Mouse (Mus musculus): ENCODE measurements around the gene Mvd.

The Mvd gene

DNA sequence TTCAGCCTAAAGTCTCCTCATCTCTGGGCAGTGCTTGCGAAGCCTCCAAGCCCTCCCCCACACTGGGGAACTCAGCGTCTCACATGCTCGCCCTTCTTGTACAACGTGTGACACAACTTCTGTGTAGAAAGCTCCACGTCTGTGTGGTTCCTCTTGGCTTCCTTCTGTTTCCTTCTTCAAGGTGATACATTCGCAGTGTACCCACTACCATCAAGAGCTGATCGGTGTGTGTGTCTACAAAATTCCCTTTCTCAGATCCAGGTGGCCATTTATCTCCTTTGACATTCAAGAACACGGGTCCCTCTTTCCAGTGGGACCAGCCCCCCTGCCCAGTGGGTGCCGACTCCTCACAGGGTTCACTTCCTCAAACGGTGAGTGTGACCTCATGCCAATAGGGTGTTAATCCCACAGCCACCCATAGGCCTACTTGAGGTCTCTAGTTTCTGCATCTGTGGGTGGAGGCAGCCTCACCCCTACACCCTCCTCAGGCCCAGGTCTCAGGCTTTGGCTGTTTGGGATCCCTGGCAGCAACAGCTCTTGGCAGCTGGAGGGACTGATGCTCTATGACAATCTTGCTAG is 13.1 kb downstream of the Mvd start:
- intact Hi-C loops (cut with DNase I) = no loop called here

DNA sequence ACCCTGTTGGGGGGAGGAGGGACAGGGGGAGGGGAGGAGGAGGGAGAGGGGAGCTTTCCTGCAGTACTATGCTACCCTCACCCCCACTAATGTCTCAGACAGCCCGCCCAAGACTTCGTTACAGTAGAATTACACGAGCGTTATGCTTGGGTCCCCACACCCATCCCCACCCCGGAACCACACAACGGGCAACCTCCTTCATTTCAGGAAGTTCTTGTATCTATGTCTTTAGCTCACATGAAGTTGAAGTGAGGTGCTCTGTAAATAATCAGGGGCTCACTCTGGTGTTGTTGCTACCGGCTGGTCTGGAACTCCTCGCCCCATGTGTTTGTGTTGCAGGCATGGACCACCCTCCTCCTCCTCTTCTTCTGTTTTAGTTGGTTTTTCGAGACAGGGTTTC is 15.1 kb downstream of the Mvd start:
- intact Hi-C loops (cut with DNase I) = no loop called here

DNA sequence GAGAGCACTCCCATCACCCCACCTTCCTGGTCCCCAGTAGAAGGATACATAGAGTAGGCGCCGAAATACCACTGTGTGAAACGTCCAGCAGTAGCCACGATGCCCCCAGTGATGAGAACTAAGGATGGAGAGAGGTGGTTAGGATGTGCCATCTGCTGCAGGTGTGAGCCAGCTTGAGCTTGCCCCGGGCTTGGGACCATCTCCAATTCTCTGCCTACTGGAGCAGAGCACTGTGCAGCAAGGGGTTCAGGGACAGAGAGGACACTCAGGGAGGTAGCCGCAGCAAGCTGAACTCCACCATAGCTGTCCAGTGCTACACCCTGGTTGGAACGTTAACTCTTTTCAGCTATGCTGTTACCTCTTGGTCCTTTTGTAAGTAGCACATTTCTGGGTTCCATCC is 15.6 kb downstream of the Mvd start:
- intact Hi-C loops (cut with DNase I) = no loop called here

DNA sequence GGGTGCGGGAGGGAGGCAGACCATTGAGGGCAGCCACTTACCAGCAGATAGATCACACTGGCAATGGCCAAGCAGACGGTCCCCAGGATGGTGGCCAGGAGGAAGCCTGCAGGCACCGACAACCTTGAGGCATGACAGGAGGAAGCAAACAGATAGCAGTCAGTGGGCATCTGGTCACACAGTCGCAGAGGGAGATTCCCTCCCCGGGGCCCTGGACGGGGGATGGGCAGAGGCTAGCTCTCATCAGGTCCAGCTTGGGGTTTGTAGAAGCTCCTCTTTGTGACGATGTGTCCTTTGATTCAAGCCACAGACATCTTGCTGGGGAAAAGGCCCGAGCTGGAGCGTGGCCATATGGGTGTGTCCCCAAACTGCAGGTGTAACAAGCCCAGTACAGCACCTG is 17.1 kb downstream of the Mvd start:
- intact Hi-C loops (cut with DNase I) = no loop called here

DNA sequence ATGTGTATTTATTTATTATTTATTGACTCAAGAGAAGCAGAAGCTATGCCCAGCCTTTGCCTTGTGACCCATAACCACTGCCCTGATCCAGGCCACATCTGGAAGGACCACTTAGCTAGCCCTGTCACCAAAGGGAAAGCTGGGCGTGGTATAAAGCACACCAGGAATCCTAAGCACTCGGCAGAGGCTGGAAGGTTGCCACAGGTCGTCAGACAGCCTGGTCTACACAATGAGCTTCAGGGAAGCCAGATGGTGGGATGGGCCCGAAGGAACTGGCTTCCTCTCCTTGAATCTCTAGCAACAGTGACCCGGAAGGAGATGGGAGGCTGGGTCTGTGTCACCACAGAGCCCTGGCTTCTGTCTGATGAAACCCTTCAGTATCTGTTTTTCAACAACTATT is 19.6 kb downstream of the Mvd start:
- intact Hi-C loops (cut with DNase I) = no loop called here

DNA sequence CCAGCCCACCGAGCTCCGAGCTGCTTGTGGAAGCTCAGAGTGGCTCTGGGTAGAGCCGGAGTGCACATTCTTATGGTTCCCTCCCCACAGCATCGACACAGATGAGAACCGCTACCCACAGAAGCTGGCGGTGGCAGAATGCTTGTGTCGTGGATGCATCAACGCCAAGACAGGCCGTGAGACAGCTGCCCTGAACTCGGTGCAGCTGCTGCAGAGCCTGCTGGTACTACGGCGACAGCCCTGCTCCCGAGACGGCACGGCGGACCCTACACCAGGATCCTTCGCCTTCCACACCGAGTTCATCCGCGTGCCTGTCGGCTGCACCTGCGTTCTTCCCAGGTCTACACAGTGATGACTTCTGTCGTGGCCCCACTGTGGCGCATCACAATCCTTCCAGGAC is 20.0 kb downstream of the Mvd start:
- intact Hi-C loops (cut with DNase I) = no loop called here

DNA sequence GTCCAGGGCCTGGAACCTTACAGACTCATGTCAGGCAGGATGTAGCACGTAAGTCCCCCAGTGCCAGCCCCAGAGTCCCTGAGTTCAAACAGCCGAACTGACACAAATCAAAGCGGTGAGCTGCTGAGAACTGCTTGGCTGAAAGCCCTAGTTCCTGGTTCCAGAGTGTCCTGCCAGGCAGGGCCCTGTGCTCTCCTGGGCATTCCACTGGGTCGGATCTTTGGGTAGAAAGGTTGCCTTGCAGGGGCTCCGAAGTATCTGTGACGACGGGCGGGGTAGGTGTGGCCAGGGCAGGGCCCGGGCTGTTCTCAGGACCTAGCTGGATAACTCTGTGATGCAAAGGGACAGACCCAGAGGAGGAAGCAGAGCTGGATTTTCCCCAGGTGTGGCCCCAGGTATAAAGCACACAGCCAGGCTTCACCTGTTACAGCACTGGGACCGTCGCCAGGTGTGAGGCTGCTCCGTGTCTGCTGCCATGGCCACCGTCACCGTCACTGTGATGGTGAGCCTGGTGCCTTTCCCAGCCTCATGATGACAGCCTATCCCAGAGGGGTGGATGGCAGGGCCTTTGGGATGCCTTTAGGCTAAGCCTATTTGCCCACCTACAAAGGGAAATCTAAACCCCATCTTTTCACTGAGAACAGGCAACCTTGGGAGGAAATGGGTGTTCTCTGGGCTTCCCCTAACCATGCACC is 21.7 kb downstream of the Mvd start, which contains the start of gene Il17c:
Gene Il17c (plus strand): TSS at position 645 of the 695 bp plus-strand sequence.
- intact Hi-C loops (cut with DNase I) = no loop called here

DNA sequence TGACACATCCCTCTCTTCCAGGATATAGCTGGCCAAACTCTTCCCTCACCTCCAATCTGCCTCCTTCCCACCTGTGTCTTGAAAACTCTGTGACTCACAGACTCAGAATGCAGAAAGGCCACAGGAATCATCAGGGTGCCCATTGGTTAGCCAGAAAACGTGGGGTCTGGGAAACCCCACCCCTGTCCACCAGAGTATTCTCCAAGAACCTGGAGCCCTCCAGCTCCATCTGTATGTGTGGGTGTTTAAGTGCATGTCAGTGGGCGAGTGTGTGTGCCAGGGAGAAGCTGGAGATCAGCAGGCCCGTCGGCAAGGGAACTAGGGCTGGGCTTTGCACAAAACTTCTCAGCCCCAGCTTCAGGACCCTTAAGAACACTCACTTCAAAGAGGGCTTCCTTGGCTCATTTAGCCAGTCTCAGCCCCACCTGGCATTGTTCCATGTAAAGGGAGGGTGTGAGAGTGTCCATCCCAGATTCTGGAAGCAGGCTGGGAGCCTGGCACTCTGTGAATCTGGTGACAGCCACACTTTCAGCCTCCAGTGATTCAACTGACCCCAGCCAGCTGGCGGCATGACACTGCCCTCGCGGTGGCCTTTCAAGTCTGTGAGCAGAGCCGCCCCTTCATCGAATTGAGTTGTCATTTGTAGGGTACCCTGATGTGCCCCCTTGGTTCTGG is 23.2 kb downstream of the Mvd start:
- intact Hi-C loops (cut with DNase I) = no loop called here

DNA sequence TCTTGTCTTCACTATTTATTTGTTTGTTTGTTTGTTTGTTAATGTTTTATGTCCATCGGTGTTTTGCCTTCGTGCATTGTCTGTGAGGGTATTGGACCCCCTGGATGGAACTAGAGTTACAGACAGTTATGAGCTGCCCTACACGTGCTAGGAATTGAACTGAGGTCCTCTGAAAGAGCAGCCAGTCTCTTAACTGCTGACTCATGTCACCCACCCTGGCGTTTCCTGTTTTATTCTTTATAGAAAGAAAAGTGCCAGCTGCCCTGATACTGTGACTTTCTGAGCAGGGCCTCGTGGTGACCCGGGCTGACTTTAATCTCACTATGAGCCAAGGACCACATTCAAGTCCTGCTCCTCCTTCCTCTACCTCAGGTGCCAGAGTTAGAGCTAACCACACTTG is 27.7 kb downstream of the Mvd start:
- intact Hi-C loops (cut with DNase I) = no loop called here

DNA sequence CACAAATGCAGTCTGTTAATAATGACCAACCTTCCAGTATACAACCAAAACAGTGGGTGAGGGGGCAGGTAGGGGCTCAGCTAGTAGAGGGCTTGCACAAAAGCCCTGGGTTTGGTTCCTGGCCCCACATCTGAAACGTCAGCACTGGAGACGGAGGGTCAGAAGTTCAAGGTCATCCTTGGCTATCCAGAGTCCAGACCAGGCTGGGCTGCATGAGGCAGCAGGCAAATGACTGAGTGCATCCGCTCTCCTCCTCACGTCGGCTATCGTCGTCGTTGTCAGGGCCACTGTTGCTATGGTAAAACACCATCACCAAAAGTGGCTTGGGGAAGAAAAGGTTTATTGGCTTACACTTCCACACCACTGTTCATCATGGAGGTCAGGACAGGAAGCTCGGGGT is 28.9 kb downstream of the Mvd start:
- intact Hi-C loops (cut with DNase I) = no loop called here

DNA sequence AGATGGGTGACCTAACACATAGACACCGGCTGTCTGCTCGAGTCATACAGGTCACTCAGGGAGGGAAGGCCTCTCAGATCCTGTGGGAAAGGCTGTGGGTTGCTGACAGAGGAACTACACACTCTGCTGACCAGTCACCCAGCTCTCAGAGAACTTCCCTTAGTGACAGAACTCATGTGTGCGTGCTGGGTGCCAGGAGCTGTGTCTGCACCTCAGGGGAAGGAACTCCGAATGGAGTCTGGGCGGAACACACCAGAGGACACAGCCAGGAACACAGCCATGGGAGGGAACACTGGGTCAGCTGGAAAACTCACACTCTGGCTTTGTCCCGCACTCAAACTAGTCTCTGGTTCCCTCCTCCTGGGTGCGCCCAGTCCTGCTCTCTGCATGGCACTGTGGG is 35.5 kb downstream of the Mvd start:
- intact Hi-C loops (cut with DNase I) = no loop called here

DNA sequence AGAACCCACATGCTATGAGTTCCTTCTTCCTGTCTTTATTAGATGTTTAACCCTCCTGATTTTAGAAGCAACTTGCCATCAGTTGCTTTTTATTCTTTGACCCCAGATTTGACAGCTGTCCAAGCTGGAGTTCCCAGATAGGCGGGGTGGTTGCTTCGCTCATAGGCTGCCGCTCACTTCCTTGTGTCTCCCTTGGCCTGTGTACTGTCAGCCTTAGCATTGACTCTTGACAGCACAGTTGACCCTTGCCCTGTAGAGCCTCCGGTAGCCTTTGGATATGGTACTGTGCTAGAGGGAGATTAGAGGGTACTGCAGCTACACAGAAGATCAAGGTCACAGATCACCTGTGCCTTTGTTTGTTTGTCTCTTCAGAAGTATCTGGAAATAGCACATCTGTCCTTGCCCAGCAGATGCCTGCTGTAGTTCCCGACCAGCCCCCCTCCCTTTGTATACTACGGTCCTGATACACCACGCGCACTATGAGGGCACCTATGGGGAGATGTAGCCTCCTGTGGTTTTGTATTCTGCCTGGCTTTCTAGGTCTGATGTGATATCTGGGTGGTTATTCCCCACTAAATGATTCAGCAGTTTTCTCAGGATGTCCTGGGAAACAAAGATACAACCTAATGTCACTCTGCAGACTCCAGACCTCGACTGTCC is 37.9 kb downstream of the Mvd start:
- intact Hi-C loops (cut with DNase I) = no loop called here

DNA sequence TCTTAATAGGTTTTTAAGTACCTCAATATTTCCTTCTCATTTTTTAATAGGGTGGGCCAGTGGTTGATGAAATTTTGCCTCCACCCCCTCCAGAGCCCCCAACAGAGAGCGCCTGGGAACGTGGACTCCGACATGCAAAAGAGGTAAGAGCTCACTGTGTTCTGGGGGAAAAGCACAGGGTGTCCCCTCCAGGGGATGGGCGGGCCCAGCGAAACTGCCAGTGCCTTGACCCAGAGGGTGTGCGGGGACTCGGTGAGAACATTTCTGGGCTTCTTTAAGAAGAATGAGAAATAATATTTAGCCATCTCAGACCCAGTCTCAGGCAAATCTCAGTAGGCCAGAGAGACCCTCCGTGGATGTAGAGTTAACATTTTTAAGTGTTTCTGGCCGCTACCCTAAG is 45.0 kb downstream of the Mvd start:
- intact Hi-C loops (cut with DNase I) = no loop called here

DNA sequence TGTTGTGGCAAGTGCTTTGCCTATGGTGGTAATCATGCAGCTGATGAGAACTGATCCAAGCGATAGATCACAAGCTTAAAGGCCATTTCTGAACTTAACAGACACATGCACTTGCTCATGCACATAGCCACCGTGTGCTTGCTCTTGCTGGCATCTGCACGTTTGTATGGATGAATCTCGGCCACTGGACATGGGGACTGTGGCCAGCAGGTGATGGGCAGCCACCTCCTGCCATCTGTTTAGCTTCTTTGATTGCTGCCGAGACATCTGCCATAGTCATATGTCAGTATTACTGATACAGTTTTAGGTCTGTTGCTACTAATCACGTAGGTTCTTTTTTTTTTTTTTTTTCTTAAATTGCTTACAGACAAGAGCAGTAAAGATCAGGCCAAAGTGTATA is 47.9 kb downstream of the Mvd start:
- intact Hi-C loops (cut with DNase I) = no loop called here

DNA sequence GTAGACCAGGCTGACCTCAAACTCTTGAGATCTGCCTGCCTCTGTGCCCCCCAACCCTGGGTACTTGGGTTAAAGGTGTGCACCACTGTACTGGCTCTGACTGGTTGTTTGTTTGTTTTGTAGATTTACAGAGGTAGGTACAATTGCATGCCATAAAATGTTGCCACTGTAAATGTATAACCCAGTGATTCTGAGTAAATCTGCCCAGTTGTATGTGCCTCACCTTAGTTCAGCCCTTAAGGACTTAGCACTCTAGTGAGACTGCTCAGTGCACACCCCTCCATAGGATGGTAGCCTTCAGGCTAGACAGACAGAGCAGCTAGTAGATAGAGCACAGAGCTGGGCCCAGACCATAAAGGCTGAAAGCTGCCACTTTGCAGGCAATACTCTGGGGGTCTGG is 49.5 kb downstream of the Mvd start:
- intact Hi-C loops (cut with DNase I) = no loop called here

DNA sequence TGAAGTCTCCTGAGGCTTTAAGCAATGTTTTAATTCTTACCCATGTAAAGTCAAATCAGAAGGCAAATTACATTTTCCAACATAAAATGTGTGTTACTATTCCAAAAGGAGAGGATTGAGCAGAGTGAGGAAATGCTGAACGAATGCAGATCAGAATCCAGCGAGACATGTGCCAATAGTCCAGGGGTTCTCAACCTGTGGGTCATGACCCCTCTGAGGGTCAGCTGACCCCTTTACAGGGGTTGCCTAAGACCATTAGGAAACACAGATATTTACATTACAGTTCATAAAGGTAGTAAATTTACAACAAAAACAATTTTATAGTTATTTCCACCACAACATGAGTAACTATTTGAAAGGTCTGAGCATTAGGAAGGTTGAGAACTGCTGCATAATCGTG is 52.5 kb downstream of the Mvd start:
- intact Hi-C loops (cut with DNase I) = no loop called here

DNA sequence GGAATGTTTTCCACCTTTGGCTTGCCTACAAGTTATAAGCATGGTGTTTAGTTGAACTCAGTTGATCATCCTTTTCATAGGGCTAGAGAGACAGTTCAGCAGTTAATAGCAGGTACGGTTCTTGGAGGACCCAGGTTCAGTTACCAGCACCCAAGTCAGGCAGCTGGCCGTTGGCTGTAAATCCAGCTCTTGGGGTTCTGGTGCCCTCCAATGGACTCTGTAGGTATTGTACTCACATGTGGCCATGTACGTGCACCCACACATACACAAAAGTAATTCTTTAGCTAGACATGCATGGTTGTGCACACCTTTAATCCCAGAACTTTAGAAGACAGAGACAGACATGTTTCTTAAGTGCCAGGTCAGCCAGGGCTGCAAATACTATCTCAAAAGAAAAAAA is 53.9 kb downstream of the Mvd start:
- intact Hi-C loops (cut with DNase I) = no loop called here

Small RNA genes lying within 50 kb of the gene (microRNA-seq; reads per million reads assigned to microRNA genes)
- 0 reads per million in 2 experiments for gene Gm24366

Data from adrenal gland (tissue).